Mouse (Mus musculus): ENCODE measurements at regions not wholly inside any gene's neighbourhood (a gene's known extent, or its start where the extent isn't known, plus 50 kb on each side); places are given as distances from the start of the nearest gene placed in this dataset.

DNA sequence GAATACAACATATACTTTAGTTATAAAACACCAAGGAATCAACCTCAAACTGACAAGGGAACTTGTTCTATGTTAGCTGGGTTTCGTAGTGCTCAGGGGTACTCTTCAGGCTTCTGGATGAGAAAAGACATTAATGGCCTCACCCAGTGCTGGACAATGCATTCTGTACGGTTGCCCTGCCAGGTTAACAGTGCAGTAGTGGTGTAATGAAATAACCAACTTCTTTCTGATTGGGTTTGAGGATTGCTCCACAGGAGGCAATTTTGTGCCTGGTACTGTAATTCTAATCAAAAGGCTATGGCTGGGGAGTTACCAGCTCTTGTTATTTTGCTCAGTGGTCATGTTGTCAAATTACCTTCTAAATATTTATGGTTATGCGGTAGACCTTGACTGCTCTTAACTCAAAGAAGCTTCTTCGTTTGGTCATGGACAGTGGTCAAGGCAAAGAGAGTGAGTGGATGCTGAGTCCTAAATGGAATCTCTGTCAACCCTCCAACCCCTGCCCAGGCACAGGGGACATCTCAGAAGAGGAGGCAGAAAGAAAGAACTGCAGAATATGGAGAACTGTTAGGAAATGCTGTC, 158.8 kb upstream of the B3gat2 start:
- no peak for DNase-seq (ENCODE audit: low spot score)

DNA sequence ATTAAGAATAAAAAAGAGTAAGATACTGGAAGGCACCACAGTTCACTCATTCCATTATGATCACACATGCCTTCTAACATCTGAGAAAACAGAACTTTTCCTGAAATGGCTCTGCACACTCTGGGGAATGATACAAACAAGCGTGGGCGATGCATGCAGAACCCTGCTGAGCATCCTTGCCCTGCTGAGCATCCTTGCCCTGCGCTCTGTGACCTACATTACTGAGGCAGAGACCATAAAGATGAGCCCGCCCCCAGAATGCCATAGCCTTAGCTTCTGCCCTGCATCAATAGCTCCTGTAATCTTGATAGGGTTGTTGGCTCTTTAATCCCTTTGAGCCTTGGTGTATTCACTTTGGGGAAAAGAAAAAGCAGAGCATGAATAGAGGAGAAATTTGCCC, 132.2 kb upstream of the B3gat2 start:
- DNase-seq (ENCODE audit: low spot score), result no peak

DNA sequence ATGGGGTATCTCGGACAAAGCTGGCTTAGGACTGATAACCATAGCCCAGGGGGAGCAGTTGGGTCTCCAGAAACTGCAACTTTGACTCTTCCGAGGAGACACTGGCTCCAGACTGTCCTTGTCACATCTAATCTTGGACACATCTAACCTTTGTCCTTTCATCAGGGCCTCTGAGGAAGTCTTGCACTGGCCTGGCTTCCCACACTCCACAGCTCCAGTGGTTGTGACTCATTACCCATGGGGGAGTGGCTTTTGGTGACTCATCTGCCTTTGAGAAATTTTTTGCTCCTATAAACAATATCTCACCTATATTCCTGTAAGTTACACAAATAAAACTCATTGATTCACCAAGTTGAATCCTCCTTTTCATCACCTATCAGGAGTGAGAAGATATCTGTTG, 116.5 kb upstream of the B3gat2 start:
- no peak for DNase-seq (ENCODE audit: low spot score)

DNA sequence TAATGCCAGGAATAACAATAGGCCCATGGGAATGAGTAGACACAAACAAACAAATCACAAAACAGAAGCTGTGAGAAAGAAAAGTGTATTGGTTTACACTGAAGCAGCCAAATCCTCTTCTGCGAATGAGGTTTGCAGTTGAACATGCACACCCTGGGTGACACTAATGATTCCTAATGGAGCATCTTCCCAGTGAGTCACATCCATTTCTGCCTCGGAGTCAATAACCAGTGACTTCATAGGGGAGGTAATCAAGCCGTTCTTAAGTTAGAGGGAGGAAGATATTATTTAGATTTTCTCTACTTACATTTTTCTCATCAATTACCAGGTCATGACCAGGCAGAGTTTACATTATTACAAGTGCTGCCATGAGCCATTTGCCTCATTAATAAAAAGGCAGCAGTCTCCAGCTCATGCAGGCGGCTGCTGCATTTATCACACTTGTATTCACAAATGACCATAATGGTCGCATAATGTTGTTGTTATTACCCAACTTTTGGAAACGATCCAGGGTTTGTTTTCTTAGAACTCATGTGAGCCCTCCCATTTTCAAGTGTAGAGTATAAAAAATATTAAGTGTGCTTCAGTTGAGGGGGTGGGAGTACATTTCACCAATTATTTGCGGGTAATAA, 112.6 kb upstream of the B3gat2 start:
- DNase-seq (ENCODE audit: low spot score), result no peak

DNA sequence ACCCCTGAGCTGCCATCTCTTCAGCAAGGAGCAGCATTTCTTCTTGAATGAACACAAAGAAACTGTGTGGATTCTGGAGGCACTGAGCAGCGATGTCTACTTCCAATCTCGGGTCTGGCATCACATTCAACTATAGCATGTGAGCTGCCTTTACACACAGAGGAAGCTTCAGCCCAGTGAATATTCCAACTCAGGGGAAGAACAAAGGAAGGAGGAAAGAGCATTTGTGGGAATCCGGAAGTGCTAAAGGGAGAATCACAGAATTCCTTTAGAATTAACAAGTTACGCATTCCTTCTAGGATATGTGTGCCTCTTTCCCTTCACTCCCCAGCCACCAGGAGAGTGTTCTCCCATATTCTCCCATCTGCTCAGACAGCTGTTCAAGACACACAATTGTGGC, 111.7 kb upstream of the B3gat2 start:
- DNase-seq (ENCODE audit: low spot score), result no peak

DNA sequence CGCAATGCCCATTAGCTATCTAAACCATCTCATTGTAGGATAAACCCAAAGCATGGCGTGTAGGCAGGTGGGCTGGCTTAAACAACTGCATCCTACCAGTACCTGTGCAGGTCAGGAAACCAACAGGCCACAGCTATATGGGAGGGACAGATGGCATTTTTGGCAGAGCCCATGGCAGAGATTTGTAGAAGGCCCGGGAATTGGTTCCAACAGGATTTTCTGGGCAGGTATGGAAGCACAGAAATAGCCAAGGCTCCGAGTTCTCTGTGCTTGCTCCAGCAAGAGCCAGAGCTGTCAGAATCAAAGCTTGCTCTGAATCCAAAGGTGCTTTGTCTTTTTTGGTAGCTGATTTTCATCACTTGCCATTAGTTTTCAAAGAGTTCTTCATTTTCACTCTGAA, 107.9 kb upstream of the B3gat2 start:
- no peak for DNase-seq (ENCODE audit: low spot score)

DNA sequence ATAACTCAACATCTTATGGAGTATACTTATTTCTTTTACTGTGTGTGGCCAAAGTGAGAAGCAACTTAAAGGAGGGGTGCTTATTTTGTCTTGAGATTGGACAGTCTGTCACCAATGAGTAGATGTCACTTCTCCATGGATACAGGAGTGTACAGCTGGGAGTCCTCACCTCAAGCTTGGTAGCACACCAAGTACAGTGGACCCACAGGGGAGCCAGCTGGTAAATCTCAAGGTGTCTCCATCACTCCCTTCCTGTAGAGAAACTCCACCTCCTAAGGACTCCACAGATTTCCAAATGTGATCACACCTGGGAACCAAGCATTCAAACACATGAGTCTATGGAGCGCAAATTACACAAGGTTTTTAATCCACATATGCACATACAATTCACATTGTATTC, 105.8 kb upstream of the B3gat2 start:
- no peak for DNase-seq (ENCODE audit: low spot score)

DNA sequence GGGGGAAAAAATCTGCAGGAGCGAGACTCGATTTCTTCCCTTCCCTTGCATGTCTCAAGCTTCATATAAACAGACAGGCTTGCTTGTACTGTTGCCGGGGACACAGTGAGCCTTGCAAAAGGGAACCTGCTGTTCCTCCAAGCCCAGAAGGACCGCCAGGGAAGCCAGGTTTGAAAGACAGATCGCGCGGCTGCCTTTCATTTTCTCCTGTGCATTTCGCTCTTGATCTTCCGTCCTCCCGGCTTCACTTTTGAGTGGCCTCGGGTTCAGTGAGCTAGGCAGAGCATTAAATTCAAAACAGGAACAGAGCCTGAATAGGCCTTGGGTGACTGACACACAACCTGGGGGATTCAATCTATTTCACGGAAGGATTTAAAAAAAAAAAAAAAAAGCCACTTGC, 105.3 kb upstream of the B3gat2 start:
- DNase-seq (ENCODE audit: low spot score), result no peak

DNA sequence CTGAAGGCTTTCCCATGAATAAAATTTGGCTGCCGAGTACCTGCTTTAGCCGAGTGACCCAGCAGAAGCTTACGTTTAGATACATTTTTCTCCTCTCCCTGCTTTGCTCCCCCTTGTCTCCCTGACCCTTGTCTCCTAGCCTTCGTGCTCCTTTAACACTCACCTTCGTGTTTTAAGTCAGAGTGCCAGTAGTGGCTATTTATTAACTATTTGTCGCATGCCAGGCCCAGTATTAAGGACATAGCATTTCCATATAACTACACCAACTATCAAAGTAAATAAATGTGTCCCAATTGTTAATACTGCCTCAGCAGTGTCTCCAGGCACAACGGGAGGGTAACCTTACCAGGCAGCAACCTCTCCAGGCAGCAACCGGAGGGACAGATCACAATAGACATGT, 104.8 kb upstream of the B3gat2 start:
- DNase-seq (ENCODE audit: low spot score), result no peak

DNA sequence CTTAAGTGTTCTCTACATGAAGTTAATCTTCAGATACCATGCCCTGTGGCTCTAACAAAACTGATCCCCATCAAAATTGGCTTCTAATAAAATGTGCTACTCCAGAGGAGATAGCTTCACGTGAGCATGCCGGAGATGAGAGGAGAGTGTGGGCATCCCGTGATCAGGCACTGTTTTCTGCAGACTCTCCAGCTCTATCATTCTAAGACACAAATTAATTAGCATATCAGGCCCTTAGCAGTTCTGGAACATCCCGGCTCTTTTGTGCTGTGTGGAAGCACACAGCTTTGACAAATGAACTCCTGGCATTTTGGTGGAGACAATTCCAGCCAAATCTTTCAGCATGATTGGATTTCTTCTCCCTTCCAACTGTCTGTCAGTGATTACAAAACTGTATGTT, 91.0 kb upstream of the B3gat2 start:
- DNase-seq (ENCODE audit: low spot score), result no peak

DNA sequence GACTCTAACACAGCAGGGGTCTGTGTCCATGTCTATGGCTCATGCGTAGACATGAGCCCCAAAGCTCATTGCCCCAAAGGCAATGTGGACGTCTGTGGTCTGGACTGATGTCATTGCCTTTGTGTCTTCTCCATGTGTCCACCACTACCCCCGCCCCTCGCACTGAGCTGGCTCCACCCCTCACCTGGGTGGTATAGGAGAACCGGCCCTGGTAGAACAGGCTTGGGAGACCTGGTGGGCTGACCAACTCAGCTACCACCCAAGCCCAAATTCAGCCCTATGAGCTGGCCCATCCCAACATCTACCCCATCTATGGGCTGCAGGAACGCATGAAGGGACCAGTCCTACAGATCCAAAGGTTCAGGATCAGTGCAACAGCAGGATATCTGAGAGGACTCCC, 87.2 kb upstream of the B3gat2 start:
- DNase-seq (ENCODE audit: low spot score), result no peak

DNA sequence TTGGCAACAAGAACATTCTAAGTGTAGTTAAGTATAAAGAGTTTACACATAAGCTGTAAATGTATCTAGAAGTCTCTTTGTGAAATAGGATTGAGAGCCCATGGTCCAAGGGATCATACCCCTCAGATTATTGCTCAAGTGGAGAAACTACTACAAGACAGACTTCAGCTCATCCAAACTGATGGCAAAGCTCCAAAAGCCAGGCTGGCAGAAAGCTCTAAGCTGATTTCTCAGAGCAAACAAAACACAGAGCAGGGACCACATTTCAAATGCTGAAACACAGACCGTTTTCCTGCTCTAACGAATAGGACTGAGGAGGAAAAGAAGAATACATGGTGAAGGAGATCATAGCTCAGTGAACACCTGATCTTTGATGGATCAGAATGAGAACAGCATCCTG, 85.3 kb upstream of the B3gat2 start:
- DNase-seq (ENCODE audit: low spot score), result no peak

DNA sequence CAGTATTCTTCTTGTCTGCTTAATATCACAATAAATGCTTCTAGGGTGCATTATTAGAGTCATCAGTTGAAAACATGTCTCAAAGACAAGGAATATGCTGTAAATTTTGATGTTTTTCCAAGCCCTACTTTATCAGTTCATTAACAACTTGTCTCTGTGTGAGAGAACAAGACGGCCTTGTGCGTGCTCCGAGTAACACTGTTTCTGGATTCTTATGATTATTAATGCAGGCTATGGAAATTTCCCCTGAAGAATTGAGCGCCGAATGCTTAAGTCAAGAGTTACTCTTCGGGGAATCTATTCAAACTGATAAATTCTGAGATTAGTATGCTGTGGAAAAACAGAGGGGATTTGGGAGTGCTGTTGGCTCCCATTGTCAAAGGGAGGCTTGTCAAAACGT, 72.2 kb upstream of the B3gat2 start:
- DNase-seq (ENCODE audit: low spot score), result no peak

DNA sequence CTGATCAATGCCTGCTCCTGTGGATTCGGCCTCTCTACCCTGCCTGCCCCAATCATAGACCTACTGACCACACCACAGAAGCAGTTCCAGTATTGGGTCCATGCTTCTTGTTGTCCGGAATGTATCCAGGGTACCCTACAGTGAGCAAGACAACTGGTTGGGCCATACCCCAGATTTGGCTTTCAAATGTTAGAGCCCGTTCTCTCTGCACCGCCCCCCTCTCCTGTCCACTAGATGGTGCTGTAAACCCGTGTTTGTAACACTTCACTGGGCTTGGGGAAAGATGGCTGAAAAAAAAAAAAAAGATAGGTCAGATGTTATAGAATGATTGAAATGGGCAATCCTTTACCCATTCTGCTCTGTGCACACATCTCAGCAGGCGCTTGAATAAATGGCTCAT, 56.1 kb upstream of the B3gat2 start:
- DNase-seq (ENCODE audit: low spot score), result no peak

DNA sequence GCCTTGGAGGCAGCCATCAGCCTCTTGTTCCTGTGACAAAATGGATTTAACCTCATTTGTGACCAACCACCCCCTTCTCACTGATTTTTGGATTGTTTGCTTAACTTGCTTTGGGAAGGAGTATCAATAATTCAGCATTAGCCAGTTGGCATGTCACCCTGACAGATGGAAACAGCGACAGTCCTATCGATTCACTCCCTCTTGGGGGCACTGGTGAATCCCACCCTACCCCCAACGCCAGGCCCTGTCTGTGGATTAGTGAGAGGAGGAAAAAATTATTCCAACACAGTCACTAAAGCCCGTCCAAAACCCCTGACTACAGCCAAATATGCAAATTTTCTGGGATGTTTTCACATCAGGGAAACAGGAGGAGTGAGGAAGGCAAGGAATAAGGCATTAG, 55.1 kb upstream of the B3gat2 start:
- DNase-seq (ENCODE audit: low spot score), result no peak

All from c-Kit-positive CD71-positive TER-119-positive erythroid progenitor cells, embryonic 14.5 days (primary cell).